8 mouse cellular contexts compared by ENCODE assay signal in the genomic region with DNA sequence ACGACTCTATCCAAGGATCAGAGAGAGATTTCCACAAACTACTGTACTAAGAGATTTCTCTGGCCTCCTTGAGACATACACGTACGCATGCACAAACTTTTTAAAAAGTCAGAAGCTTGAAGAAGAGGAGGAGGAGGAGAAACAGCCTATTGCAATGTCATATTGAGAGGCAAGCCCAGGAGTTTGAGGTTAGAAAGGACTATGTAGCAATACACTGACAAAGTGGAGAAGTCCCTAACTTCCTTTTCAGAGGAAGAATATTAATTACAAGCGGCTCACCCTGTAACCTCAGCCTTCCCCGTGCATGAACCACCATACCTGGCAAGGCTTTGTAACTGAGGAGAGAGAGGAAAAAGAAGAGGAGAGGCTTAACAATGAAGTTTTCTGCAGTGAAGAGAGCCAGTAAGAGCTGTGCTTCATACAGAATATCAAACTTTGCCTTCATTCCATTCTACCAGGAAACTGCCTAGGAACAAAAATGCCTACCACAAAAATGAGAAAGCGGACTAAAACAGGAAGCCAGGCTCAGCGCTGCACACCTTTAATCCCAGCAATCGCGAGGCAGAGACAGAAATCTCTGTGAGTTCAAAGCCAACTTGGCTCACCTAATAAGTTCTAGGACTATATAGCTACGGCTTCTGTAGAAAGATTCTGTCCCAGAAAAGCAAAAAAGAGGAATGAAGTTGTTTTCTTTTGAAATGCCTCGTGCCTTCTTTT. TPM values are rescaled to one million over a fixed set of nuclear protein-coding genes. Genes with fewer than 3 reads are reported as not detected.
DNase-seq lines count a peak whose midpoint lies in the region; ATAC-seq and TF ChIP-seq lines count a peak whose summit lies in the region.

No protein-coding gene starts in this region.

- H3K36me3 ChIP-seq in heart, adult 2 months (ENCODE audit: control insufficient read depth, insufficient read depth, low read length) = peaks cover 4% of the 10 kb centered on the region

- TF ChIP-seq POLR2A in heart, adult 2 months (IDR thresholded peaks at IDR 0.05; ENCODE audit: insufficient read depth, low read depth, low read length) = no peak

- peak overlapping the region; percentile 80 for H3K9ac ChIP-seq in heart, adult 2 months (ENCODE audit: low read depth, low read length)

- no peak for TF ChIP-seq CTCF in heart, adult 2 months (IDR thresholded peaks at IDR 0.05)

- no peaks in the 10 kb centered on the region; the same call in none of the 2 replicates for H3K79me2 ChIP-seq in heart, adult 2 months (replicated peaks; ENCODE audit: control insufficient read depth, insufficient read depth, low read length)

- ATAC-seq in granulocyte monocyte progenitor cell, adult 5-6 weeks (replicated peaks; ENCODE audit: poor library complexity, severe bottlenecking) = peak; percentile 74
- peak; percentile 66 for ATAC-seq in megakaryocyte, adult 5-6 weeks (ENCODE audit: poor library complexity, severe bottlenecking)

- 20% methylated on average over 11 of the region's 11 CpGs for WGBS in heart, adult 2 months

- H3K27me3 ChIP-seq in heart, adult 2 months (ENCODE audit: control insufficient read depth, insufficient read depth, low read length) = no peaks in the 10 kb centered on the region

- H3K4me1 ChIP-seq in heart, adult 2 months (ENCODE audit: control insufficient read depth, insufficient read depth, low read length) = peaks cover 12% of the 10 kb centered on the region

- peak overlapping the region; percentile 98 for H3K4me3 ChIP-seq in heart, adult 2 months

- peak overlapping the region; percentile 87 for H3K27ac ChIP-seq in heart, adult 2 months

- intact Hi-C loops in heart, adult 2 months (cut with DNase I) = loop anchor here (2.0 kb wide), 1 partner anchor 29 kb away; a partner anchor contains a TSS
- intact Hi-C loops in left cerebral cortex, postnatal 14 days (cut with DNase I) = loop anchor here (10.0 kb wide), 1 partner anchor 235 kb away; no protein-coding TSS in a partner anchor

- TF ChIP-seq EP300 in heart, adult 2 months (IDR thresholded peaks at IDR 0.05; ENCODE audit: insufficient read depth, low read depth, low read length) = no peak

- no peak for DNase-seq in heart, adult 2 months
- no peak for DNase-seq in heart, adult 18-20 months
- DNase-seq in CD4-positive helper T cell, adult 2 months (ENCODE audit: low read depth, low spot score) = peak; percentile 21
- DNase-seq in layer of hippocampus, postnatal 25 days (ENCODE audit: extremely low spot score in 1 of 2, low spot score in 1 of 2) = no peak
- no peak for DNase-seq in layer of hippocampus, postnatal 10 days (ENCODE audit: low spot score in 2 of 2)
- no peak for DNase-seq in left cerebral cortex, postnatal 14 days (ENCODE audit: low spot score in 2 of 2)

RNA-seq across cellular contexts. Expression of a gene that starts 0.5 kb away (rescaled TPM):
- total RNA-seq in heart, adult 2 months (2021) = 1 to 10 TPM; 4.4 to 4.7 TPM
- 2.8 and 3.4 TPM in 2 replicates for polyA plus RNA-seq in heart, adult 2 months (2012; rRNA removed)
- 1 to 10 TPM; 4.4 TPM for total RNA-seq in heart, adult 18-20 months (2021)
- 13.0 and 18.5 TPM in 2 replicates for total RNA-seq in granulocyte monocyte progenitor cell, adult 5-6 weeks (2014; fragmentation: Nextera tagmentation)
- 15.8 and 21.5 TPM in 2 replicates for total RNA-seq in granulocyte monocyte progenitor cell, adult 5-6 weeks (2017)
- total RNA-seq in megakaryocyte, adult 5-6 weeks (2015) = 10.1 and 11.2 TPM in 2 replicates
- total RNA-seq in megakaryocyte, adult 5-6 weeks (2017) = 10.1 and 13.4 TPM in 2 replicates
- 10 to 100 TPM; 14.7 TPM for total RNA-seq in layer of hippocampus, postnatal 25 days (2021)
- 10 to 100 TPM; 14.3 to 16.4 TPM for total RNA-seq in layer of hippocampus, postnatal 10 days (2021)
- total RNA-seq in left cerebral cortex, postnatal 14 days (2021) = 10 to 100 TPM; 15.5 to 17.8 TPM

RNA-seq across cellular contexts. Expression of a gene that starts 28.2 kb away (rescaled TPM):
- total RNA-seq in heart, adult 2 months (2021) = 10 to 100 TPM; 31.6 to 32.3 TPM
- polyA plus RNA-seq in heart, adult 2 months (2012; rRNA removed) = 31.1 and 38.1 TPM in 2 replicates
- total RNA-seq in heart, adult 18-20 months (2021) = 10 to 100 TPM; 26.9 to 27.3 TPM
- 9.3 and 14.2 TPM in 2 replicates for total RNA-seq in granulocyte monocyte progenitor cell, adult 5-6 weeks (2014; fragmentation: Nextera tagmentation)
- 20.4 and 20.8 TPM in 2 replicates for total RNA-seq in granulocyte monocyte progenitor cell, adult 5-6 weeks (2017)
- 28.4 and 35.7 TPM in 2 replicates for total RNA-seq in megakaryocyte, adult 5-6 weeks (2015)
- 34.4 and 36.0 TPM in 2 replicates for total RNA-seq in megakaryocyte, adult 5-6 weeks (2017)
- total RNA-seq in layer of hippocampus, postnatal 25 days (2021) = 10 to 100 TPM; 29.7 to 36.8 TPM
- total RNA-seq in layer of hippocampus, postnatal 10 days (2021) = 10 to 100 TPM; 21.4 to 23.6 TPM
- 10 to 100 TPM; 53.9 to 65.2 TPM for total RNA-seq in left cerebral cortex, postnatal 14 days (2021)

RNA-seq across cellular contexts. Expression of a gene that starts 34.7 kb away (rescaled TPM):
- total RNA-seq in heart, adult 2 months (2021) = not detected
- polyA plus RNA-seq in heart, adult 2 months (2012; rRNA removed) = not detected in 2 replicates
- total RNA-seq in heart, adult 18-20 months (2021) = not detected
- not detected in 2 replicates for total RNA-seq in granulocyte monocyte progenitor cell, adult 5-6 weeks (2014; fragmentation: Nextera tagmentation)
- not detected in 2 replicates for total RNA-seq in granulocyte monocyte progenitor cell, adult 5-6 weeks (2017)
- not detected in 2 replicates for total RNA-seq in megakaryocyte, adult 5-6 weeks (2015)
- not detected in 2 replicates for total RNA-seq in megakaryocyte, adult 5-6 weeks (2017)
- total RNA-seq in layer of hippocampus, postnatal 25 days (2021) = not detected
- total RNA-seq in layer of hippocampus, postnatal 10 days (2021) = under 1 TPM in 1 of 2 experiments, not detected in 1; 0.18 TPM
- total RNA-seq in left cerebral cortex, postnatal 14 days (2021) = under 1 TPM; 0.11 to 0.15 TPM

RNA-seq across cellular contexts. Expression of a gene that starts 37.7 kb away (rescaled TPM):
- total RNA-seq in heart, adult 2 months (2021) = 100 to 1,000 TPM; 112 to 114 TPM
- 44.4 and 52.6 TPM in 2 replicates for polyA plus RNA-seq in heart, adult 2 months (2012; rRNA removed)
- total RNA-seq in heart, adult 18-20 months (2021) = 100 to 1,000 TPM; 120 to 125 TPM
- total RNA-seq in granulocyte monocyte progenitor cell, adult 5-6 weeks (2014; fragmentation: Nextera tagmentation) = 10.1 and 14.0 TPM in 2 replicates
- 11.5 and 12.0 TPM in 2 replicates for total RNA-seq in granulocyte monocyte progenitor cell, adult 5-6 weeks (2017)
- 4.2 and 8.0 TPM in 2 replicates for total RNA-seq in megakaryocyte, adult 5-6 weeks (2015)
- 1.4 and 5.4 TPM in 2 replicates for total RNA-seq in megakaryocyte, adult 5-6 weeks (2017)
- 10 to 100 TPM; 14.9 to 16.2 TPM for total RNA-seq in layer of hippocampus, postnatal 25 days (2021)
- 10 to 100 TPM; 12.4 to 13.1 TPM for total RNA-seq in layer of hippocampus, postnatal 10 days (2021)
- 10 to 100 TPM in 1 of 2 experiments, 1 to 10 TPM in 1; 8.9 to 10.5 TPM for total RNA-seq in left cerebral cortex, postnatal 14 days (2021)

RNA-seq across cellular contexts. Expression of a gene that starts 59.4 kb away (rescaled TPM):
- total RNA-seq in heart, adult 2 months (2021) = 10 to 100 TPM; 53.0 to 54.4 TPM
- polyA plus RNA-seq in heart, adult 2 months (2012; rRNA removed) = 8.1 and 22.9 TPM in 2 replicates
- total RNA-seq in heart, adult 18-20 months (2021) = 10 to 100 TPM; 39.0 to 51.3 TPM
- 14.7 and 16.2 TPM in 2 replicates for total RNA-seq in granulocyte monocyte progenitor cell, adult 5-6 weeks (2014; fragmentation: Nextera tagmentation)
- total RNA-seq in granulocyte monocyte progenitor cell, adult 5-6 weeks (2017) = 9.6 and 12.3 TPM in 2 replicates
- total RNA-seq in megakaryocyte, adult 5-6 weeks (2015) = 2.5 and 6.0 TPM in 2 replicates
- total RNA-seq in megakaryocyte, adult 5-6 weeks (2017) = 10.6 and 11.8 TPM in 2 replicates
- total RNA-seq in layer of hippocampus, postnatal 25 days (2021) = 10 to 100 TPM; 25.6 to 30.9 TPM
- total RNA-seq in layer of hippocampus, postnatal 10 days (2021) = 10 to 100 TPM; 29.1 to 33.3 TPM
- total RNA-seq in left cerebral cortex, postnatal 14 days (2021) = 10 to 100 TPM; 10.4 to 17.0 TPM
